Mouse (Mus musculus): ENCODE data around the gene Cib4. TPM values are rescaled to one million over a fixed set of nuclear protein-coding genes. Genes with fewer than 3 reads are reported as not detected.
A peak's percentile ranks its signal among the peaks of the same experiment; 100 is the strongest.

Gene Cib4
- polyA plus RNA-seq, 1 experiment from 2014 or later = not detected

DNA sequence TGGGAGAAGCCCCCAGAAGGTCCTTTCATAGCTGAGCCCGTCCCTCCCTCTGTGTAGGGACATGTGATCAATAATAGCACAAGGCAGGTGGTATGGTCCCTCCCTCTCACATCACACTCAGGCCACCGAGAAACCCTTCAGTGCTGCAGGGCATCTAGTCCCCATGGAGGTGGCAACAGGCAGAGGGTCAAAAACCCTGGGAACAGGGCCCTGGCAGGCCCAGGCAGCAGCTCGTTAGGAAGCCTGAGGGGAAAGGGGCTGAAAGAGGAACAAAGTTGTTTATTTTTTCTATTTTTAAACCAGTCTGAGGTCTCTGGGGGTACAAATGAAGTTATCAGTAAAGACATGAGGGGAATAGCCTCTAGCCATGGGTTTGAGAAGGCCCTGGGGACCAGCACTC lies 21.4 kb downstream of the Cib4 start:
- Histone ChIP-seq H3K4me3 (no peak overlapping the region), H3K27ac (no peak overlapping the region), H3K4me1 (replicated peaks) (peaks cover 38% of the 10 kb centered on the region), H3K27me3 (ENCODE audit: insufficient read depth, poor library complexity, severe bottlenecking) (peaks cover 20% of the 10 kb centered on the region), H3K9me3 (no peaks in the 10 kb centered on the region), H3K36me3 (no peaks in the 10 kb centered on the region)
- 44% methylated on average over 3 of the region's 3 CpGs for WGBS
- no peak for DNase-seq (ENCODE audit: low spot score)

DNA sequence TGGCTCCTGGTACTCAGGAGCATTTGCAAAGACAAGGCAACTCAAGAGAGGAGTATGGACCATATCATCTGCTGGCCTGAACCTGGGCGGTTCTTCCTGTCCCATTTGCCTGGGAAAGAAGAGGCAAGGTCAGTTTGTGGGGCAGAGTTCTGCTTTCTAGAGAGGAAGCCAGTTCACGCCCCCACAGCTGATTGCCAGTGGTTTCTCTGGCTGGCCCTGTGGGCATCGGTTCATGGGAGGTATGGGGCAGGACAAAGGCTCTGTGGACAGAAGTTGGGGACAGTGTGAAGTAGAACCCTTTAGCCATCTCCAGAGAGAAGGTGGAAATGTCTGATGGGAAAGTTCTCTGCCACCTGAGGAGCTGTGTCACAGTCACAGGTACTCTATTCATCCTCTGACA lies 22.5 kb downstream of the Cib4 start:
- 75% methylated on average over 3 of the region's 3 CpGs for WGBS
- H3K9me3 ChIP-seq = no peaks in the 10 kb centered on the region
- H3K27ac ChIP-seq = no peak overlapping the region
- no peaks in the 10 kb centered on the region for H3K36me3 ChIP-seq
- no peak overlapping the region for H3K4me3 ChIP-seq
- peaks cover 41% of the 10 kb centered on the region for H3K4me1 ChIP-seq (replicated peaks)
- H3K27me3 ChIP-seq (ENCODE audit: insufficient read depth, poor library complexity, severe bottlenecking) = peaks cover 19% of the 10 kb centered on the region
- DNase-seq (ENCODE audit: low spot score) = no peak

DNA sequence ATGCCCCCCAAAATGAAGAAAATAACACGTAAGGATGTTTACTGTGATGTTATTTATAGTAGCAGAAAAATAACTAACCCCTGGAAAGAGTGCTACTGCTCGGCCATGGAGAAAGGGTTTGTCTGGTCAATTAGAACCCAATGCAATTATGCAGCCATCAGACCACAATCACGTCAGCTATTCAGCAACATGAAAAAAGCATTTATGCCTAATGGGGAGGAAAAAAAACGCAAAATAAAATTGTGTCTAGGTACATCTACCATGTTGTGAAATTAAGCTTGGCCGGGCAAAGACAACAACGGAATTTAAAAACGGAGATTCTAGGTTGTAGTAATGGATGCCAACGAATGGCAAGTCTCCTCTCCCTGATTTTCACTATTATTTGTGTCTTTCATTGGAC lies 23.2 kb downstream of the Cib4 start:
- Histone ChIP-seq H3K27ac (no peak overlapping the region), H3K36me3 (no peaks in the 10 kb centered on the region), H3K9me3 (no peaks in the 10 kb centered on the region), H3K4me3 (no peak overlapping the region), H3K27me3 (ENCODE audit: insufficient read depth, poor library complexity, severe bottlenecking) (peaks cover 13% of the 10 kb centered on the region), H3K4me1 (replicated peaks) (peaks cover 41% of the 10 kb centered on the region)
- DNase-seq (ENCODE audit: low spot score) = no peak
- WGBS = 82% methylated on average over 8 of the region's 8 CpGs

DNA sequence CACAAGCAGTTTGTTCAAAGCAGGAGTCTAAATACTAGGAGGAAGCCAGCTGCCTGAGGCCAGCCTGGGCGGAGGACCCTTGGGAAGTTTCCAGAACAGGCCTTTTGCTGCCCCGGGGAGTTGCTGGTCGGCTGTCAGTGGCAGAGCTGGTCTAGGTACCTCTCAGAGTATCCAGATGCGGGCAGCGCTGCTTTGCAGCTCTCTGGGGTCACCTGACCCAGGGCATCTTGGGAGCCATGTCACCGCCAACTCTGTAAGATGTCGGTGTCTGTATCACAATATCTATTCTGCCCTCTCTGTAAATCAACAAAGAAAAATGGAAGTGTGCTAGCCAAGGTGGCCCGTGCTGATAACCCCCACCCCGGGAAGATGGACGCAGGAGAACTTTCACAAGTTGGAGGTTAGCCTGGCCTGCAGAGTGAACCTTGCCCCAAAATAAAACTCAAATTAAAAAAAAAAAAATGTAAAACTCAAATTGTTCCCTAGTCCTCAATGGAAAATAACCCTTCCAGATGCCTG lies 25.4 kb downstream of the Cib4 start:
- Histone ChIP-seq H3K4me1 (replicated peaks) (peaks cover 28% of the 10 kb centered on the region), H3K27me3 (ENCODE audit: insufficient read depth, poor library complexity, severe bottlenecking) (peaks cover 3% of the 10 kb centered on the region; the same call in 1 of the 2 replicates), H3K9me3 (no peaks in the 10 kb centered on the region), H3K36me3 (no peaks in the 10 kb centered on the region), H3K4me3 (no peak overlapping the region), H3K27ac (no peak overlapping the region)
- no peak for DNase-seq (ENCODE audit: low spot score)
- 85% methylated on average over 10 of the region's 10 CpGs for WGBS

DNA sequence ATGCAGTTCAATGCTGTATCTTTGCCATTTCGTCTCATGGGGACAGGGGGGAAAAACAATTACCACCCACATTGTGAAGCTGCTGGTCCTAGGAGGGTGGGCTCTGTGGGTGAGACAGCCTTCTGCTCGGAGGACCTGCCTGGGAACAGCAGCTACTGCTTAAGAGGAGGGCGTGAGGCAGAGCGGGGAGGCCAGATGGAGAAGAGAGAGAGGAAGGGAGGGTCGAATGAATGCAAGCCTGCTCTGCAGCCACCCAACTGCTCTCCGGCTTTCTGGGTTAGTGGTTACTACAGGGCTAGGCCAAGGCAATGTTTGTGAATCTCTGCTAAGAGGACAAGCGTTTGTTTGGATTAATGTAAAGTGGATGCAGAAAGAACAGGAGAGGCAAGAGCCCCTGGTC lies 26.1 kb downstream of the Cib4 start:
- DNase-seq (ENCODE audit: low spot score) = no peak
- no peaks in the 10 kb centered on the region for H3K36me3 ChIP-seq
- no peaks in the 10 kb centered on the region for H3K9me3 ChIP-seq
- 55% methylated on average over 7 of the region's 7 CpGs for WGBS
- no peak overlapping the region for H3K4me3 ChIP-seq
- peaks cover 28% of the 10 kb centered on the region for H3K4me1 ChIP-seq (replicated peaks)
- peaks cover 3% of the 10 kb centered on the region; the same call in 1 of the 2 replicates for H3K27me3 ChIP-seq (ENCODE audit: insufficient read depth, poor library complexity, severe bottlenecking)
- peak overlapping the region; percentile 40; the same call in 1 of the 2 replicates for H3K27ac ChIP-seq

DNA sequence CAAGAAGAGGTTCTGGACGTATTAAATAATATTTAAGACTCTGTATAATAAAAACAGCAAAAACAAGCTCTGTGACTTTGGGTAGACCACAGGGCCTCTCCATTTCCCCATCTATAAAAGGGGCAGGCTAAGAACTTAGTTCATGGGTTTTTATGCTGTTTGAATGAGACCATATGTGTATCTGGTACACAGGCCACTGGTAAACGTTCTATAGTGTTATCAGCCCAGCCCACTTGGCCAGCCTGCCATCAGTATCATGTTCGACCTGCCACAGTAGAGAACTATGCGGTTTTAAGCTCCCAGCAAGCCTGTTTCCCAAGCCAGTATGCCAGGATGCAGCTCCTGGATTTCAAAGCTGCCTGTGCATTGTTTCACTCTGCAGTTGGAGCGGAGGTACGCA lies 27.1 kb downstream of the Cib4 start:
- 83% methylated on average over 6 of the region's 6 CpGs for WGBS

DNA sequence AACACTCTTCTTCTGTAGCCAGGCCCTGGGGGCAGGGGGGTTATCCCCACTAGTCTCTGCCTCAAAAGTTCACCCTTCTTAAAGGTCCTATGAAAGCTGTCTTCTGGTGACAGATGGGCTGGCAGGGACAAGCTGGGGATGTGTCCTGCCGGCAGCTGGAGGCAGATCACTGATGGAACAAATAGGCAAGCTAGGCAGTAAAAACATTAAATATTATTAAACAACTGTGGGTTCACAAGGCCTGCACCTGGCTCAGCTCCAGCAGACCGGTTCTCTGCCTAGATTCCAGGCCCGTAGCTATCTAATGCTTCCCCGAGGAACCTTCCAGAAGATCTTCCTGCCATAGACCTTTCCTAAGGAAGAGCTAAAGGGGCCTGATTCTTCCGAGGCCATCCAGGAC lies 27.5 kb downstream of the Cib4 start:
- Histone ChIP-seq H3K36me3 (no peaks in the 10 kb centered on the region), H3K4me1 (replicated peaks) (peaks cover 19% of the 10 kb centered on the region), H3K9me3 (no peaks in the 10 kb centered on the region), H3K27me3 (ENCODE audit: insufficient read depth, poor library complexity, severe bottlenecking) (peaks cover 3% of the 10 kb centered on the region; the same call in 1 of the 2 replicates), H3K4me3 (no peak overlapping the region), H3K27ac (0 out of 2 replicates have a peak overlapping the region, but pooled peaks have one; percentile 30)
- DNase-seq (ENCODE audit: low spot score) = no peak
- WGBS = 84% methylated on average over 5 of the region's 5 CpGs

More for the DNA sequence above, 27.1 kb downstream of the Cib4 start:
- Histone ChIP-seq H3K4me1 (replicated peaks) (peaks cover 23% of the 10 kb centered on the region), H3K4me3 (no peak overlapping the region), H3K27me3 (ENCODE audit: insufficient read depth, poor library complexity, severe bottlenecking) (peaks cover 3% of the 10 kb centered on the region; the same call in 1 of the 2 replicates), H3K9me3 (no peaks in the 10 kb centered on the region), H3K36me3 (no peaks in the 10 kb centered on the region), H3K27ac (0 out of 2 replicates have a peak overlapping the region, but pooled peaks have one; percentile 40)
- no peak for DNase-seq (ENCODE audit: low spot score)

DNA sequence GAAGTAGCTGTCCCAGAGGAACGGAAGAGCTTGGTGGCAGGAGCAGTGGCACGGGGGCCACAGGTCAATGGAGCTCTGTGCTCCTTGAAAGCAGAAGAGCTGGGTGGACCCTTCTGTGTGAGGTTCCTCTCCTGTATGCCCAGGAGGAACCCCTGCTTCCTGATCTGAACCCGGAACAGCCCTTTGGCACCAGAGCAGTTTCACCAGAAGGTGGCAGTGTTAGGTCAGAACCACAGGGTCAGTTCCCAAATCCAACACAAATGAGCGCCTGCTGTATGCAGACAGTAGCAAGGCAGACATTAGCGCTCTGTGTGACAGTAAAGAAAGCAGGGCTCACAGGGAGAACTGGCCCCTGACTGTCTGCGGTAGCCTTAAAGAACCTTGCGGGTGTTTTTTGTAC lies 29.3 kb downstream of the Cib4 start:
- no peaks in the 10 kb centered on the region for H3K9me3 ChIP-seq
- DNase-seq (ENCODE audit: low spot score) = peak; percentile 29
- 49% methylated on average over 7 of the region's 7 CpGs for WGBS
- H3K27ac ChIP-seq = no peak overlapping the region
- H3K4me3 ChIP-seq = no peak overlapping the region
- no peaks in the 10 kb centered on the region for H3K36me3 ChIP-seq
- H3K27me3 ChIP-seq (ENCODE audit: insufficient read depth, poor library complexity, severe bottlenecking) = peaks cover 3% of the 10 kb centered on the region; the same call in 1 of the 2 replicates
- peaks cover 13% of the 10 kb centered on the region; the same call in 1 of the 2 replicates for H3K4me1 ChIP-seq (replicated peaks)

DNA sequence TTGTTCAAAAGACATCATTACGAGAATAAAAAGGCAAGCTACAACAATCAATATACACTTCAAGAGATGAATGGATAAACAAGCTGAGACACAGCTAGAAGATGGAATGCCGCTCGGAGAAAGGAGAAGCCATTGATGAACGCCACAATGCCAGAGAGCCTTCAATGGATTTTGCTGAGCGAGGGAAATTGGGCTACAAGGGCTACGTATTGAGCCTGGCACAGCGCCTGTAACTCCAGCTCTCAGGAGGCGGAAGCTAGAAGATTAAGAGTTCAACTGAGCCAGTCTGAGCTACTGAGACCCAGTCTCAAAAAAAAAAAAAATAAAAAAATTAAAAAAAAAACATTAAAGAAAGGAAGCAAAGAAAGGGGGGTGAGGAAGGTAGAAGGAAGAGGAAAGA lies 32.5 kb downstream of the Cib4 start:
- 81% methylated on average over 8 of the region's 8 CpGs for WGBS
- H3K4me3 ChIP-seq = no peak overlapping the region
- no peak overlapping the region for H3K27ac ChIP-seq
- no peaks in the 10 kb centered on the region for H3K9me3 ChIP-seq
- no peaks in the 10 kb centered on the region for H3K27me3 ChIP-seq (ENCODE audit: insufficient read depth, poor library complexity, severe bottlenecking)
- no peaks in the 10 kb centered on the region for H3K4me1 ChIP-seq (replicated peaks)
- DNase-seq (ENCODE audit: low spot score) = no peak
- no peaks in the 10 kb centered on the region for H3K36me3 ChIP-seq

DNA sequence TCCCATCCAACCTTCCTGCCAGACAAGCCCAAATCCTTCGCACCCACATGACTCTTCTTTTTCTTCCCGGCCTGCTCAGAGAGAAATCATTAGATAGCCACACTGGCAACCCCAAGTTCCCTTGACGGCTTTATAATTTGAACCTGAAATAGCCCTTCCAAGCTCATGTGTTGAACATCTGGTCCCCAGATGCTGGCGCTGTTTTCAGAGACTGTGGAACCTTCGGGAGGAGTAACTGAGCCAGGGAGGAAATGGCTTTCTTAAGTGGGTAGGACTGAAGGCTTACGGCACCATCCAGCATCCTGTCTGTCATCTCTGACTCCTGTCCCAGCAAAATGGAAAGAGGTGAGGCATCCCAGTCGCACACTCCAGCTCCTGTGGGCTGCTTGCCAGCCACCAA lies 48.3 kb downstream of the Cib4 start:
- no peaks in the 10 kb centered on the region for H3K36me3 ChIP-seq
- no peak overlapping the region for H3K4me3 ChIP-seq
- H3K27me3 ChIP-seq (ENCODE audit: insufficient read depth, poor library complexity, severe bottlenecking) = no peaks in the 10 kb centered on the region
- WGBS = 77% methylated on average over 7 of the region's 7 CpGs
- DNase-seq (ENCODE audit: low spot score) = peak; percentile 45
- no peaks in the 10 kb centered on the region for H3K9me3 ChIP-seq
- H3K27ac ChIP-seq = no peak overlapping the region
- 0 out of 2 replicates have a peak, but pooled peaks cover 3% of the 10 kb centered on the region for H3K4me1 ChIP-seq (replicated peaks)

DNA sequence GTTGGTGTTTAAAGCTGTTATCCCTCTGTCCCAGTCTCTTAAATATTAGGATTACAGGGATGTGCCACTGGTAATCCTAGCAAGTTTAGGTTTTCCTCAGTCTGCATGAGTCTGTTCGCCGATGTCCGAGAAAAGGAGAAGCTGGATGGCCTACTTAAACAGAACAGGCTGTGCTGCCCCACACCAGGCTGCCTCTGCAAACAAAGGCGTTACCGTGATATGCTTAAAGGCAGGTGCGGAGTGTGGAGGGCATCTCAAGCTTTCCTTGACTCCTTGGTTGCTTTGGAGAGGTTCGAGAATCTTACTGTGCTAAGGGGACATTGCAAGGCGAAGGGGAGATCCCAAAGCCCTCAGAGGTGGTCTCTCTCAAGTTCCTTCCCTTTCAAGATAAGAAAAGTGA lies 48.8 kb downstream of the Cib4 start:
- no peak overlapping the region for H3K27ac ChIP-seq
- H3K27me3 ChIP-seq (ENCODE audit: insufficient read depth, poor library complexity, severe bottlenecking) = no peaks in the 10 kb centered on the region
- H3K4me3 ChIP-seq = no peak overlapping the region
- H3K36me3 ChIP-seq = no peaks in the 10 kb centered on the region
- 0 out of 2 replicates have a peak, but pooled peaks cover 3% of the 10 kb centered on the region for H3K4me1 ChIP-seq (replicated peaks)
- no peak for DNase-seq (ENCODE audit: low spot score)
- no peaks in the 10 kb centered on the region for H3K9me3 ChIP-seq
- 72% methylated on average over 8 of the region's 8 CpGs for WGBS

DNA sequence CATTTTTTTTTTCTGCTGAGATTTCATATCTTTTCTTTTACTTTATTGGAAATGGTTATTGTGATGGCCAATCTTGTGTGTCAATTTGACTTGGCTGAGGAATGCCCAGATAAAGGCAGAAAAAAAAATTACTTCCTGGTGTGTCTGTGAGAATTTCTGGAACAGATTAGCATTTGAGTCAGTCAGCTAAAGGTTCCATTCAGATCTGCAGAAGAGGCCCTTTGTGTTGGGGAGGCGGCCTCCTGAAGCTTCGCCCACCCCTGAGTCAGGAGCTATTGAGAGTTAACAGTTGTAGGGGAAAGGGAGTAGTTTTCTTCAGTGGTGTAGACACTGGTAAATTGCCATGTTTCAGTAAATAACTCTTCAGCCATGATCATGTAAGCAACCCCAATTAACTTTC lies 50.3 kb downstream of the Cib4 start:
- no peak overlapping the region for H3K27ac ChIP-seq
- WGBS = 51% methylated on average over 2 of the region's 2 CpGs

DNA sequence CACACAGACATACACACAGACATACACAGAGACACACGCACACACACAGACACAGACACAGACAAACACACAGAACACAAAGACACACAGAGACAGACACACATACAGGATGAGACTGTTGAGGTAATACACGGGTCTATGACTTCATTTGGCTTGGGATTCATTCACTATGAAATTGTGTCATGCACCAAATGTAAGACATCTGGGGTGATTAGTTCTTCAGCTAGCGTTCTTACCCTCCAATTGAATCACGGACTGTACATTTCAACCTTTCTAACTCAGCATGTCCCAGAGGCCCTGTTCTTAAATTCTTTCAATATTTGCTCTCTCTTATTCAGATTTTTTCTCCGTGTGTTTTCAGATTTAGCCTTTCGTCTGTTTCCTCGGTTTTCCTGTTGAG lies 51.0 kb downstream of the Cib4 start:
- no peak for DNase-seq (ENCODE audit: low spot score)
- no peak overlapping the region for H3K27ac ChIP-seq
- no peak overlapping the region for H3K4me3 ChIP-seq
- H3K4me1 ChIP-seq (replicated peaks) = 0 out of 2 replicates have a peak, but pooled peaks cover 3% of the 10 kb centered on the region
- no peaks in the 10 kb centered on the region for H3K36me3 ChIP-seq
- no peaks in the 10 kb centered on the region for H3K9me3 ChIP-seq
- 85% methylated on average over 7 of the region's 7 CpGs for WGBS
- no peaks in the 10 kb centered on the region for H3K27me3 ChIP-seq (ENCODE audit: insufficient read depth, poor library complexity, severe bottlenecking)

More for the DNA sequence above, 50.3 kb downstream of the Cib4 start:
- no peak for DNase-seq (ENCODE audit: low spot score)
- no peak overlapping the region for H3K4me3 ChIP-seq
- H3K4me1 ChIP-seq (replicated peaks) = 0 out of 2 replicates have a peak, but pooled peaks cover 3% of the 10 kb centered on the region
- H3K36me3 ChIP-seq = no peaks in the 10 kb centered on the region
- H3K9me3 ChIP-seq = no peaks in the 10 kb centered on the region
- no peaks in the 10 kb centered on the region for H3K27me3 ChIP-seq (ENCODE audit: insufficient read depth, poor library complexity, severe bottlenecking)

DNA sequence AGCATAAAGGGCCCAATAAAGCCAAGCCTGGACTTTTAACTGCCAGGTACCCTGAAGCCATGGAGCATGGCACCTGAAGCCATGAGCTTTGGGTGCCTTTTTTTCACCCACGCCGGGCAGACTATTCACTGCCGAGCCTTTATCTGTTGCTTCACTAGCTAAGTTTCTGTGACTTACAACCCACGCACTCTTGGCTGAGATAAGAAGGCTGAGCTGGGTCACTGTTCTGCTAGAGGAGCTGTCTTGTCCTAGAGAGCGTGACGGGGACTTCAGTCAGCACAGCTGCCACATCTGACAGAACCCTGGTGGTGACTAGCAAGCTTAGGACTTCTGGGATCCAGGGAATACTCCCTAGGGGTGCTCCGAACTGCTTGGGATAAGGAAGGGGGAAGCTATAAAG lies 51.9 kb downstream of the Cib4 start:
- 0 out of 2 replicates have a peak, but pooled peaks cover 3% of the 10 kb centered on the region for H3K4me1 ChIP-seq (replicated peaks)
- no peak for DNase-seq (ENCODE audit: low spot score)
- H3K36me3 ChIP-seq = no peaks in the 10 kb centered on the region
- no peak overlapping the region for H3K4me3 ChIP-seq
- H3K27ac ChIP-seq = no peak overlapping the region
- no peaks in the 10 kb centered on the region for H3K9me3 ChIP-seq
- no peaks in the 10 kb centered on the region for H3K27me3 ChIP-seq (ENCODE audit: insufficient read depth, poor library complexity, severe bottlenecking)
- 78% methylated on average over 7 of the region's 7 CpGs for WGBS

Data from hindbrain, embryonic 10.5 days (tissue).